Mouse (Mus musculus): ENCODE results near the gene 1700067K01Rik.

- TF ChIP-seq TCF3 (IDR thresholded peaks at IDR 0.05; ENCODE audit: insufficient read length, low read depth) (no peak), POLR2A (IDR thresholded peaks at IDR 0.05; ENCODE audit: insufficient read length, low read depth) (peak; percentile 35), MAX (IDR thresholded peaks at IDR 0.05; ENCODE audit: low read depth) (no peak), SRF (IDR thresholded peaks at IDR 0.05; ENCODE audit: control insufficient read depth, insufficient read length, low read depth) (no peak), POLR2AphosphoS2 (IDR thresholded peaks at IDR 0.05; ENCODE audit: insufficient read length, low read depth) (peak; percentile 74), USF1 (IDR thresholded peaks at IDR 0.05; ENCODE audit: low read depth) (no peak), E2F4 (IDR thresholded peaks at IDR 0.05; ENCODE audit: insufficient read depth) (no peak), MYOD1 (IDR thresholded peaks at IDR 0.05; ENCODE audit: control insufficient read depth in 1 of 3, insufficient read length in 2 of 3, low read depth in 2 of 3) (peak in 1 of 3 experiments; percentile 2), TCF12 (IDR thresholded peaks at IDR 0.05; ENCODE audit: insufficient read depth, poor library complexity, severe bottlenecking) (no peak), MYOG (IDR thresholded peaks at IDR 0.05; ENCODE audit: control insufficient read depth in 1 of 3, insufficient read depth in 1 of 3, insufficient read length in 2 of 3, low read depth in 2 of 3) (peak in 1 of 3 experiments; percentile 26)
These were observed 2.9 kb upstream of the 1700067K01Rik start for GRCm38 (mm10) chr8:83998231-83999056.

Measured in myocyte (in vitro differentiated cells).